Mouse (Mus musculus) CD8-positive naive resting alpha-beta T cell, adult 2 months (primary cell): ENCODE data around the gene Olfr107.

Experiments
- DNase-seq, 2 experiments: peaks; one replicate each; pipeline ENCODE4 v3.0.0; 2022; ENCODE audit warnings: low read depth in 2 of 2, low spot score in 2 of 2

Olfr107 gene

GRCm38 (mm10) chr17:37398926-37399325, at the start of gene Olfr107:
Gene Olfr107, plus strand, starts transcription at chr17:37399226.
- no peak for DNase-seq

DNA sequence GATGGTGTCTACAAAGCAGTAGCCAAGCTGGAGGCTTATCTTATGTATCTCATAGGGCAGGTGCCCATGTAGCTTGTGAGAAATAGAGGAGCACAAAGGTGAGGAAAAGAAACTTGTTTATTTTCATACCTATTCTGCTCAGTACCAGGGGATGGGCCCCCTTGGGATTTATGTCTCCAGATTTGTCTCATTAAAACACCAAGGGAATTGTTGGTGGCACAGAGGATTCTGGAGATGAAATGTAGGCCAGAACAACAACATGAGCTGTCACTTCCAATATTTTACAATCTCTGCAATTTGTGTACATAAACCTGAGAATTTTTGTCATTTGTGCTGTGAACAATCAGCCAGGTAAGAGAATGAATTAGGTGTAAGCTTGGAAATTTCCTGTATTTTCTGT, 39.7 kb upstream of the Olfr107 start, which contains the start of gene Olfr104-ps:
Gene Olfr104-ps, plus strand, starts transcription at position 301 of the 400 bp plus-strand sequence.
- no peak for DNase-seq

DNA sequence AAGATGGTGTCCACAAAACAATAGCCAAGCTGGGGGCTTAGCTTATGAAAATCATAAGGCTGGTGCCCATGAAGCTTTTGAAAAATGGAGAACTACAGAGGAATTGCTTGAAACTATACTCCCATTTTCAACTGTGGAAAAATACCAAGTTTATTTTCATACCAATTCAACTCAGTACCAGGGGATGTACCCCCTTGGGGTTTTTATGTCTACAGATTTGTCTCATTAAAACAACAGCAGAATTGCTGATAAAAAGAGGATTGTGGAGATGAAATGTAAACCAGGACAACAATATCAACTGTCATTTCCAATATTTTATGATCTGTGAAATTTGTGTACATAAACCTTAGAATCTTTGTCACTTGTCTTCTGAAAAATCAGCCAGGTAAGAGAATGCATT, 20.3 kb upstream of the Olfr107 start, which contains the start of gene Olfr105-ps:
Gene Olfr105-ps, plus strand, starts transcription at position 301 of the 400 bp plus-strand sequence.
- no peak for DNase-seq

GRCm38 (mm10) chr17:37390093-37390492, 8.9 kb upstream of the Olfr107 start, which contains the start of gene Olfr106-ps:
Gene Olfr106-ps, plus strand, starts transcription at chr17:37390393.
- DNase-seq, result no peak

GRCm38 (mm10) chr17:37413380-37413779, 14.4 kb downstream of the Olfr107 start:
- no peak for DNase-seq

DNA sequence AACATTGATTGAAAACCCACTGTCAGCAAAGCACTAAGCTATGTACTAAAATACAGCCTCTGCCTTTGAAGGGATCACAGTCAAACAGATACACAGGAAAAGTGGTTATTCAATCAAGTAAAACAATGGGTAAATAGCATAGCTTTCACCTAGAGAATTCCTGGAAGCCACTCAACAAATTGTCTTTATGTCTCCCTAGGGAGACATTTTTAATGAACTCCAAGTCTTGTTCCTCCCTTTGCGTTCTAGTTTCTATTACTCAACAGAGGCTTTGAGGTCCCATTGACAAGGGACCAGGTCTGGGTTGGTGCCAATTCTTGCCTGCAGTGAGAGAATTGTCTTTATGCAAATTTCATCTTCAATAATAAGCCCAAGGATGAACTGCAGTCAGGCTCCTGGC, 46.2 kb downstream of the Olfr107 start, which contains the start of gene Olfr108:
Gene Olfr108, plus strand, starts transcription at position 301 of the 400 bp plus-strand sequence.
- no peak for DNase-seq
